Mouse (Mus musculus) MEL (cell line): Measurements from ENCODE around the gene Zfp90.

Experiments
- E2F4 ChIP-seq: IDR thresholded peaks from 2 replicates; pipeline ENCODE4 v1.6.1; 2011; ENCODE audit warnings: low read depth, low read length, improper control_type of control experiment, borderline replicate concordance
- GATA1 ChIP-seq: IDR thresholded peaks from 2 replicates; pipeline ENCODE4 v1.6.1; 2011; ENCODE audit warnings: low read depth, low read length, improper control_type of control experiment
- MAFK ChIP-seq: IDR thresholded peaks from 2 replicates; pipeline ENCODE4 v1.6.1; 2011; ENCODE audit warnings: low read depth, mild to moderate bottlenecking, low read length, improper control_type of control experiment, borderline replicate concordance
- POLR2A ChIP-seq, 2 experiments: IDR thresholded peaks; 2 replicates each; pipeline ENCODE4 v1.6.1; 2011 to 2012; ENCODE audit warnings: low read length in 2 of 2, mild to moderate bottlenecking in 2 of 2, control low read depth in 1 of 2, improper control_type of control experiment in 1 of 2, low read depth in 1 of 2, moderate library complexity in 1 of 2; ENCODE audit not compliant: control insufficient read depth in 1 of 2, insufficient read depth in 1 of 2, poor library complexity in 1 of 2
- SIN3A ChIP-seq: IDR thresholded peaks from 2 replicates; pipeline ENCODE4 v1.6.1; 2012; ENCODE audit warnings: low read length, improper control_type of control experiment, inconsistent platforms
- UBTF ChIP-seq: IDR thresholded peaks from 2 replicates; pipeline ENCODE4 v1.6.1; 2012; ENCODE audit warnings: low read depth, mild to moderate bottlenecking, inconsistent platforms, low read length, improper control_type of control experiment, moderate library complexity, borderline replicate concordance; ENCODE audit not compliant: insufficient read depth
- ZNF384 ChIP-seq: IDR thresholded peaks from 2 replicates; pipeline ENCODE4 v1.6.1; 2012; ENCODE audit warnings: low read depth, mild to moderate bottlenecking, inconsistent platforms, low read length, improper control_type of control experiment

GRCm38 (mm10) chr8:106405810-106406209, 9.3 kb upstream of the Zfp90 start:
- TF ChIP-seq ZNF384 (no peak), POLR2A (IDR thresholded peaks at IDR 0.05; ENCODE audit: control insufficient read depth in 1 of 2, insufficient read depth in 1 of 2, low read depth in 1 of 2, low read length in 2 of 2, poor library complexity in 1 of 2) (no peak), UBTF (no peak), E2F4 (no peak), MAFK (no peak), GATA1 (no peak), SIN3A (no peak)
